Mouse (Mus musculus) heart, adult 9 months (tissue): Measurements from ENCODE around the gene Slc25a19.
A peak's percentile ranks its signal among the peaks of the same experiment; 100 is the strongest.

Experiments used
- DNase-seq, 2 experiments: peaks; one replicate each; pipeline ENCODE4 v3.0.0; 2022; ENCODE audit warnings: low spot score in 2 of 2

Gene Slc25a19

GRCm38 (mm10) chr11:115640978-115641663, 13.0 kb upstream of the Slc25a19 start:
- DNase-seq = no peak

GRCm38 (mm10) chr11:115640311-115640828, 12.3 kb upstream of the Slc25a19 start:
- no peak for DNase-seq

DNA sequence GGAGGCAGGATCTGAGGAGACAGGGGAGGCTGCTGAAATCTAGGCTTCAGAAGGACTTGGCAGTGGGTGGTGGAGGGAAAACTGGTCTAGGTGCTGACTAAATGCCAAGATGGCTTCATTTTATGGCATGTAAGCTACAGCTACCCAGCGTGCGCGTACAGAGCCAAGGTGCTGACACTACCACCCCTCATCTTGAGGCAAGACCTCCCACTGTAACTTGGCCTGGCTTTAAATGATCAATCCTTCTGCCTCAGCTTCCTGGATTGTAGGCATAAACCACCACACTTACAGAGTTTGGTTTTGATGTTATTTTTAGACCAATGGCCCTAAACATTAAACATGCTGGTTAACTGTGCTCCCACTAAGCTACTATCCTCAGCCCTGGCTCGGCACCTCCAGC, 11.4 kb upstream of the Slc25a19 start:
- DNase-seq = no peak

DNA sequence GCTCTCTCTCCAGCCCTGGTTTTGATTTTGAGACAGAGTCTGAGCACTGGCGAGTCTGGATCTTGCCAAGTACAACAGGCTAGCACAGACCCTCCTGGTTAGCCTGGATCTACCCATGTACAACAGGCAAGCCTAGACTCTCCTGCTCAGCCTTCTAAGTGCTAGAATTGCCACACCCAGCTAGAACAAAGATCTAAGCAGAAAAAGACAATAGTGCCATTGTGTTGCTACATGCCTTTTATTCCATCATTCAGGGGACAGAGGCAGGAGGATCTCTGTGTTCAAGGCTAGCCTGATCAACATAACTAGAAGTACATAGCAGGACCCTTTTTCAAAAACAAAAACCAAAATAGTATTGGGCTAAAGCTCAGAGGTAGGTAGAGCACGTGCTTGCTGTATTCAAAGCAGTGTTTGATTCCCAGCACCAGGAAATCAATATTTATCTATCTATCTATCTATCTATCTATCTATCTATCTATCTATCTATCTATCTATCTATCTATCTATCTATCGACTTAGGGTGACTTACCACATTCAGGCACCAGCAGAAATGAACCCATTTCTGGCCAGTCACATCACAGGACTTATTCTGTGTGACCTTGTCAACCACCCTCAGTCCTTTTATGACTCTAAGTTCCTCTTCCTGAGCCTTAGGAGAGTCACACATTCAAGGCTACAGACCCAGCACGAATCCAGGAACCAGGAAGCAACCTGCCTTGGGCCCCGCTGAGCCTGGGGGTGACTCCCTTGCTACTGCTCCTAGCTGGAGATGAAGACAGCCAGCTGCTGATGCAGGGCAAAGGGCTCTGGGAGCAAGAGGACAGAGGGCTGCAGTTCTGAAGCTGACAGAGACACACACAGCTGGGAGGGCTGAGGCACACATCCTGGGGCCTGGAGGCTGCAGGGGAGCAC, 10.7 kb upstream of the Slc25a19 start:
- no peak for DNase-seq

DNA sequence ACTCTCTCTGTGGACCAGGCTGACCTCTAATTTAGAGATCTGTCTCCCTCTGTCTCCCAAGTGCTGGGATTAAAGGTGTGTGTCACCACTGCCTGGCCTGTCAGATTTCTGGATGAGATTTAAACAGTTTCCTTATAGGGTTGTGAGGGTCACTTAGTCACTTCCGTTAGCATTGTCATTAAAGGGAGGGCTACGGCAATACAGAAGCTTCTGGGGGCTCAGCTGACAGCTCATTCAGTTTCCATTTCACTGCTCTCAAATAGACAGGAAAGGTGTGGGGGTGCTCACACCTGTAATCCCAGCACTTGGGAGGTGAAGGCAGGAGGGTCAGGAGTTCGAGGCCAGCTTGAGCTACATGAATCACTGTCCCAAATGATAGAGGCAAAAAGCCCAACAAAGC, 8.9 kb upstream of the Slc25a19 start:
- no peak for DNase-seq

DNA sequence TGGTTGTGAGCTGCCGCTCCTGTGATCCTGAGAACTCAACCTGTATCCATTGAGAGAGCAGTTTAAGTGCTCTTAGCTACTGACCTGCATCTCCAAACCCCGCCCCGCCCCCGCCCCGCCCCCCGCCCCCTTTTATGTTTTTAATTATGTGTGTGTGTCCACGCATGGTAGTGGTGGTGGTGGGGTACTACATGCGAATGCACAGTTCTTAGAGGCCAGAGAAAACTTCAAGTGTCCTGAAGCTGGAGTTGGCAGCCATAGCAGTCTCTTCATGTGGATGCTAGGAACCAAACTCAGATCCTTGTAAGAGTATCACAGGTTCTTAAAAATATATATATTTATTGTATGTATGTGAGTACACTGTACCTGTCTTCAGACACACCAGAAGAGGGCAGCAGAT, 7.4 kb upstream of the Slc25a19 start:
- no peak for DNase-seq

- DNase-seq = no peak
These were observed 6.9 kb upstream of the Slc25a19 start for GRCm38 (mm10) chr11:115635041-115635440.

GRCm38 (mm10) chr11:115634109-115634508, 6.0 kb upstream of the Slc25a19 start:
- DNase-seq = no peak

DNA sequence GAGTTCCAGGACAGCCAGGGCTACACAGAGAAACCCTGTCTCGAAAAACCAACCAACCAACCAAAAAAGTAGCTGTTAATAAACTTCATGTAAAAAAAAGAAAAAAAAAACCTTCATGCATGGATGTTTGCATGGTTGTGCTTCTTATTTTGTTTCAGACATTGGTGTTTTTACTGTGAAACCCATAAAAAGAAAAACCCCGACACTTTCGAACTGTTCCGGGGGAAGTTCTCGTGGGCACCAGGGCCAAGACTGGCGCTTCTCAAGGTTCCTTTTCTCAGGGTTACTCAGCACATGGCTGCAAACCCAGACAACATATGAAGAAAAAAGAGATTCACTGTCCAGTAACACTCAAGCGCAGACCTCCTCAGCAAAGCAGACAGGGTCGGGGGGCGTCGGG, 4.8 kb upstream of the Slc25a19 start:
- no peak for DNase-seq

DNA sequence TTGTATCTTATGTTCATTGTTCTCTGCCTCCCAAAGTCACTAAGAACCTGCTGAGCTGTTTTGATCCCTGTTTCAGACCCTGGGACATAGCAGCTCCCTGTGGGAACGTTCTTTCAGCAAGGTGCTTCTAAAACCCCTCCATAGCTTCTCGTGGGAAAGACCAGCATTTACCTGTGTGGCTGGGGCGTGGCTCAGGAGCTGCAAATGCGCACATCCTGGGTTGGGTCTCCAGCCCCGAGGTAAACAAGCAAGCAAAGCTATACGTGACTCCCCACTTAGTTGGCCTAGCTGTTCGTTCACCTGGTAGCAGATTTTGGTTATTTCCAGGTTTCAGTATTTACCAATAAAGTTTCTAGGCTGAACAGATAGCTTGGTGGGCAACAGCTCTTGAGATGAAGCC, 4.2 kb upstream of the Slc25a19 start:
- DNase-seq = no peak

DNA sequence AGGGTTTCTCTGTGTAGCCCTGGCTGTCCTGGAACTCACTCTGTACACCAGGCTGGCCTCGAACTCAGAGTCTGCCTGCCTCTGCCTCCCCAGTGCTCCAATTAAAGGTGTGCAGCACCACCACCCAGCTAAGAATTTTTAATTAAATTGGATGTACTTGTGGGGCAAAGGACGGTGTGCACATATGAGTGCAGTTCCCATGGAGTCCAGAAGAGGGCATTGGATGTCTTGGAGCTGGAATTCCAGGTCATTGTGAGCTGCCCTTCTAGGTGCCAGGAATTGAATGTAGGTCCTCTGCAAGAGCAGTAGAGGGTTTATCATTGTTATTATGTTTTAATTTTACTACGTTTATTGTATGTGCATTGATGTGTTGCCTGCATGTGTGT, 3.4 kb upstream of the Slc25a19 start:
- no peak for DNase-seq

GRCm38 (mm10) chr11:115630532-115631504, 2.7 kb upstream of the Slc25a19 start:
- DNase-seq = peak; percentile 53 to 68

GRCm38 (mm10) chr11:115629734-115630531, 1.8 kb upstream of the Slc25a19 start:
- no peak for DNase-seq

GRCm38 (mm10) chr11:115628465-115629101, 488 bp upstream of the Slc25a19 start:
- DNase-seq = no peak

- no peak for DNase-seq
These were observed 1.1 kb downstream of the Slc25a19 start for GRCm38 (mm10) chr11:115626824-115627616.

- no peak for DNase-seq
These were observed 2.2 kb downstream of the Slc25a19 start for GRCm38 (mm10) chr11:115625877-115626276.

GRCm38 (mm10) chr11:115623487-115624070, 4.5 kb downstream of the Slc25a19 start:
- no peak for DNase-seq

DNA sequence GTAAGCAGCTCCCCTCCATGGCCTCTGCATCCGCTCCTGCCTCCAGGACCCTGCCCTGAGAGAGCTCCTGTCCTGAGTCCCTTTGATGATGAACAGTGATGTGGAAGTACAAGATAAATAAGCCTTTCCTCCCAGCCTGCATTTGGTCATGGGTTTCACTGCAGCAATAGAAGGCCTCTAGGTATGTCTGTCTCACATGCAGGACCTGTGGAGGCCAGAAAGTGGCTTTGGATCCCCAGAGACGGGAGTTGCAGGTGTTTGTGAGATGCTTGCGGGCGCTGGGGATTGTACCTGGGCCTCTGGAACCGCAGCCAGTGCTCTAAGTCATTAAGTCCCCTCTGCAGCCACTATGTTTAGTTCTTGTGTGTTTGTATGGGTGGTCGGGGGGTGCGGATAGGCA, 8.1 kb downstream of the Slc25a19 start:
- no peak for DNase-seq
